Mouse (Mus musculus) neural tube, embryonic 11.5 days (tissue): ENCODE results near the gene Ppp3ca. TPM values are rescaled to one million over a fixed set of nuclear protein-coding genes. Genes with fewer than 3 reads are reported as not detected.

Experiments
- ATAC-seq: fragments of 200-750 bp; cut with Nextera tagmentation; 2 replicates; pipeline ENCODE4 v1.8.0; 2017; ENCODE audit warnings: moderate number of reproducible peaks, mild to moderate bottlenecking, moderate TSS enrichment, moderate library complexity; ENCODE audit not compliant: insufficient read depth, low FRiP score, low TSS enrichment
- DNase-seq: peaks from one replicate; pipeline ENCODE4 v3.0.0-alpha.2; 2015; ENCODE audit warnings: low spot score
- H3K27ac ChIP-seq: fragments of 300-500 bp; sonication (generic); 2 replicates; pipeline ENCODE4 v1.5.1; 2014; ENCODE audit warnings: low read depth, mild to moderate bottlenecking, low read length
- H3K27me3 ChIP-seq: fragments of 300-500 bp; sonication (generic); 2 replicates; pipeline ENCODE4 v1.6.1; 2014; ENCODE audit warnings: mild to moderate bottlenecking, low read length, mixed read lengths; ENCODE audit not compliant: control insufficient read depth, insufficient read depth
- H3K36me3 ChIP-seq: fragments of 300-500 bp; sonication (generic); 2 replicates; pipeline ENCODE4 v1.6.1; 2014; ENCODE audit warnings: mild to moderate bottlenecking, low read length, moderate library complexity, mixed read lengths; ENCODE audit not compliant: control insufficient read depth, insufficient read depth
- H3K4me1 ChIP-seq: fragments of 300-500 bp; sonication (generic); 2 replicates; pipeline ENCODE4 v1.6.1; 2014; ENCODE audit warnings: low read length, mixed read lengths; ENCODE audit not compliant: control insufficient read depth, insufficient read depth
- H3K4me2 ChIP-seq: fragments of 300-500 bp; sonication (generic); 2 replicates; pipeline ENCODE4 v1.6.1; 2014; ENCODE audit warnings: low read depth, mild to moderate bottlenecking, moderate library complexity
- H3K4me3 ChIP-seq: fragments of 300-500 bp; sonication (generic); 2 replicates; pipeline ENCODE4 v1.5.1; 2014; ENCODE audit warnings: low read depth, low read length
- H3K9ac ChIP-seq: fragments of 300-500 bp; sonication (generic); 2 replicates; pipeline ENCODE4 v1.6.1; 2014; ENCODE audit warnings: mild to moderate bottlenecking, low read length
- H3K9me3 ChIP-seq: fragments of 300-500 bp; sonication (generic); 2 replicates; pipeline ENCODE4 v1.6.1; 2016; ENCODE audit warnings: low read length; ENCODE audit not compliant: control insufficient read depth
- WGBS: fragments of 180-500 bp; shearing (Covaris S2); extraction: QIAGEN DNeasy Blood & Tissue Kit; methylation state at CpG from one replicate; pipeline ENCODE4 v1.1.7; 2014; 5-methylcytosine and 5-hydroxymethylcytosine counted together
- polyA plus RNA-seq: library from polyadenylated mRNA; unstranded; fragments of >200 nt; fragmentation: Nextera tagmentation; extraction: Ambion mirVana; gene quantifications from 2 replicates; pipeline ENCODE4 v1.2.1, GENCODE M21; 2014

Ppp3ca gene
- polyA plus RNA-seq, 1 experiment from 2014 or later: 72.4 TPM

DNA sequence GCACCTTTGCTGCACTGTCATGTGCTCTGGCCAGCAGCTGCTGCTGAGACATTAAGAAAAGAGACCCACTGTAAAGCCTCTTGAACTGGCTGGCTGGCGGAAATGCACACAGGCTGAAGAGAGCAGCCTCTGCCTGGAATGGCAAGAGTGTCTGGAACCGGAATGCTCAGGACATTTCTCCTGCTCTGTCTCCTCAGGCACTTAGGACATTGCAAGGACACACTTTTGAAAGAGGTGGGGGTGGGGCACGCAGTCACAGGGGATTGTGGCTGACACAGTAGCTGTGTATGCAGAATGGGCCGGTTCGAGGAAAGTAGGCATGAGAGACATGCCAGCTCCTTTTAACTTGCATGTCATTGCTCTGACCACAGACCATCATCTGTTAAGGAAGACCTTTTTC lies 71.7 kb downstream of the Ppp3ca start:
- Histone ChIP-seq H3K4me1 (no peaks in the 10 kb centered on the region), H3K9me3 (no peaks in the 10 kb centered on the region), H3K4me2 (no peak overlapping the region), H3K9ac (no peak overlapping the region), H3K27ac (no peak overlapping the region), H3K27me3 (no peaks in the 10 kb centered on the region), H3K4me3 (no peak overlapping the region), H3K36me3 (no peaks in the 10 kb centered on the region)
- WGBS: 85% methylated on average over 5 of the region's 5 CpGs
- DNase-seq: no peak
- no peak for ATAC-seq

GRCm38 (mm10) chr3:136742258-136743057 lies 72.5 kb downstream of the Ppp3ca start:
- Histone ChIP-seq H3K27me3 (no peaks in the 10 kb centered on the region), H3K4me3 (no peak overlapping the region), H3K36me3 (no peaks in the 10 kb centered on the region), H3K4me1 (no peaks in the 10 kb centered on the region), H3K27ac (no peak overlapping the region), H3K9ac (no peak overlapping the region), H3K4me2 (no peak overlapping the region), H3K9me3 (no peaks in the 10 kb centered on the region)
- ATAC-seq (no peak), DNase-seq (no peak)
- 89% methylated on average over 9 of the region's 9 CpGs for WGBS

GRCm38 (mm10) chr3:136744295-136744897 lies 74.5 kb downstream of the Ppp3ca start:
- H3K27ac ChIP-seq: no peak overlapping the region
- H3K4me1 ChIP-seq: no peaks in the 10 kb centered on the region
- no peak overlapping the region for H3K4me2 ChIP-seq
- 87% methylated on average over 10 of the region's 10 CpGs for WGBS
- no peaks in the 10 kb centered on the region for H3K27me3 ChIP-seq
- no peak overlapping the region for H3K9ac ChIP-seq
- no peak overlapping the region for H3K4me3 ChIP-seq
- H3K36me3 ChIP-seq: no peaks in the 10 kb centered on the region
- H3K9me3 ChIP-seq: no peaks in the 10 kb centered on the region
- ATAC-seq: no peak
- no peak for DNase-seq

GRCm38 (mm10) chr3:136745456-136745855 lies 75.5 kb downstream of the Ppp3ca start:
- no peak for DNase-seq
- Histone ChIP-seq H3K4me1 (no peaks in the 10 kb centered on the region), H3K36me3 (no peaks in the 10 kb centered on the region), H3K9ac (no peak overlapping the region), H3K9me3 (no peaks in the 10 kb centered on the region), H3K27me3 (no peaks in the 10 kb centered on the region), H3K27ac (no peak overlapping the region), H3K4me3 (no peak overlapping the region), H3K4me2 (no peak overlapping the region)
- WGBS: 81% methylated on average over 7 of the region's 7 CpGs
- ATAC-seq: no peak

DNA sequence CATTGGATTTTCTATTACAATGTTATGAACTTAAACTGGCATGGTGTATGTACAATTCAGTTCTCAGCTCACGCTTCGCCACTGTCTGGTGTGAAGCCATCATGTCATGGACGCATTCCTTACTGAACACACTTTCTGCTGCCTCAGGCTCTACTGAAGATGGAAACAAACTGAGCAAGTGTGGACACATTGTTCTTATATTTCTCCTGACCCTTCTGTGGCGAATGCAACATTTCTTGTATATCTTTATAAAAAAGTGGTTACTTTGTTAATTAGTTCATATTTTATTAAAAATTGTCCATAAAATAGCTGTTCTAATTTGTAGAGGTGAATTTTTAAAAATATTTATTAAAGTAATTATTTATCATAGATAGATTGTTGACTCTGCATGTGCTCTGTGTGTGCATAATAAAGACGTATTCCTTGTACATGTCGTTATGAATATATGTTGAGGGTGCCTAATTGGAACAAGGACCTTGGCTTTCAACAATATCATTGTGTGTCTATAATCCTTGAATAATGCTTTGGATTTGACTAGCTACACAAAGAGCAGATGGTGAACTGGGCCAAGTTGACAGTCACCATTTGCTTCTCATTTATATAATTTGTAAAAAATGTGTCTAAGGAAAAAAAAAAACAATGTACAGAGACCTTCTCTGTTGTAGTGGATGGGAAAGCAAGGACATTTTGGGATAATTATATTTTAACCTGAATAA lies 79.0 kb downstream of the Ppp3ca start:
- H3K4me1 ChIP-seq: peaks cover 4% of the 10 kb centered on the region; the same call in 1 of the 2 replicates
- ATAC-seq: no peak
- DNase-seq: no peak
- no peaks in the 10 kb centered on the region for H3K36me3 ChIP-seq
- H3K9me3 ChIP-seq: no peaks in the 10 kb centered on the region
- no peak overlapping the region for H3K27ac ChIP-seq
- WGBS: 86% methylated on average over 6 of the region's 6 CpGs
- no peaks in the 10 kb centered on the region for H3K27me3 ChIP-seq
- H3K4me2 ChIP-seq: no peak overlapping the region
- H3K9ac ChIP-seq: no peak overlapping the region
- no peak overlapping the region for H3K4me3 ChIP-seq

DNA sequence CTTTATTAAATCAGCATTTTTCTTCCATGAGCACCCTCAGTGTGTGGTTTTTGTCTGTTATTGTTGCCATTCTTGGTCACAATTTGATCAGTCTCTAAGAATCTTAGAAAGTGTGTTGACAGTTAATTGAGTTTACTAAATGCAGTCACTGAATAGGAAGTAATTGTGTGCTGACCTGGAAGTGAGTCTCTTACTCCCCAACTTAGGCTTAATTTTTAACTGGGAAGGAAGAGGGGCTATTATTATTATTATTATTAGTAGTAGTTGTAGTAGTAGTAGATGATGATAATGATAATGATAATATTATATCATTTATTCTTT lies 79.5 kb downstream of the Ppp3ca start:
- H3K9me3 ChIP-seq: no peaks in the 10 kb centered on the region
- DNase-seq (no peak), ATAC-seq (no peak)
- H3K27ac ChIP-seq: no peak overlapping the region
- H3K9ac ChIP-seq: no peak overlapping the region
- H3K4me3 ChIP-seq: no peak overlapping the region
- no peak overlapping the region for H3K4me2 ChIP-seq
- H3K27me3 ChIP-seq: no peaks in the 10 kb centered on the region
- peaks cover 4% of the 10 kb centered on the region; the same call in 1 of the 2 replicates for H3K4me1 ChIP-seq
- no peaks in the 10 kb centered on the region for H3K36me3 ChIP-seq

DNA sequence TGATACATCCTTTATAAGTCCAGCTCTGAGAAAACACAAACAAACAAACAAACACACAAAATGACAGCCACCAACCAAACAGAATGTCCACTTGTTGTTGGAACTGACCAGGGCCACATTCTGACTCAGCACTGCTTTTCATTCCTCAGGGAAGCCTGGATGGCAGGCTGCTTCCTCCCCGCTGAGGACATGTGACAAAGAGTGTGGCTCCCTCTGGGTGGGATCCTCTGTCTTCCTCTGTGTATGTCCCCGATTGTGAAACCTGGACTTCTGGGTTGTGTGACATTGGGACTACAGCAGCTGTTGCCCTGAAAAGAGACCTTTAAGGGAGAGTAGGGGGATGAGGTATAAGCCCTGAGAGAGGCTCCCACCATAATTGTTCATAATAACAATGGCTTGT lies 80.0 kb downstream of the Ppp3ca start:
- no peak overlapping the region for H3K9ac ChIP-seq
- no peak for DNase-seq
- WGBS: 40% methylated on average over 2 of the region's 2 CpGs
- no peak overlapping the region for H3K4me3 ChIP-seq
- no peaks in the 10 kb centered on the region for H3K9me3 ChIP-seq
- H3K27me3 ChIP-seq: no peaks in the 10 kb centered on the region
- peaks cover 4% of the 10 kb centered on the region; the same call in 1 of the 2 replicates for H3K4me1 ChIP-seq
- no peak overlapping the region for H3K27ac ChIP-seq
- no peak overlapping the region for H3K4me2 ChIP-seq
- H3K36me3 ChIP-seq: no peaks in the 10 kb centered on the region
- peak; percentile 40; the same call in 1 of the 2 replicates for ATAC-seq

GRCm38 (mm10) chr3:136752126-136752716 lies 82.3 kb downstream of the Ppp3ca start:
- H3K4me1 ChIP-seq: peaks cover 4% of the 10 kb centered on the region; the same call in 1 of the 2 replicates
- no peak overlapping the region for H3K9ac ChIP-seq
- ATAC-seq (no peak), DNase-seq (no peak)
- no peak overlapping the region for H3K27ac ChIP-seq
- H3K36me3 ChIP-seq: no peaks in the 10 kb centered on the region
- no peak overlapping the region for H3K4me2 ChIP-seq
- H3K9me3 ChIP-seq: no peaks in the 10 kb centered on the region
- no peaks in the 10 kb centered on the region for H3K27me3 ChIP-seq
- no peak overlapping the region for H3K4me3 ChIP-seq
- WGBS: 28% methylated on average over 5 of the region's 5 CpGs
